Mouse (Mus musculus) megakaryocyte progenitor cell, adult 5-6 weeks (primary cell): ENCODE results near the gene Ucn2. TPM values are rescaled to one million over a fixed set of nuclear protein-coding genes. Genes with fewer than 3 reads are reported as not detected.

ENCODE experiments used
- ATAC-seq: replicated peaks from 2 replicates; pipeline ENCODE4 v1.8.0; 2016; ENCODE audit warnings: mild to moderate bottlenecking, moderate TSS enrichment, inconsistent platforms; ENCODE audit not compliant: poor library complexity
- total RNA-seq, 2 experiments: library from RNA; stranded (forward) in 1 of 2; stranded (reverse) in 1 of 2; fragments of 157-497, 149-512 nt in 1 of 2; fragments of 200-1000 nt in 1 of 2; gene quantifications; 2 replicates each; pipeline versions ENCODE4 v1.2.3 to v1.2.4; 2015 to 2017

The Ucn2 gene
- total RNA-seq, 2 experiments from 2014 or later, result not detected

GRCm38 (mm10) chr9:109028421-109028820 is 42.6 kb downstream of the Ucn2 start:
- ATAC-seq, result no peak

- no peak for ATAC-seq
These were observed 43.1 kb downstream of the Ucn2 start for GRCm38 (mm10) chr9:109028919-109029318.

GRCm38 (mm10) chr9:109030312-109030711 is 44.5 kb downstream of the Ucn2 start:
- ATAC-seq, result no peak

GRCm38 (mm10) chr9:109031001-109031400 is 45.2 kb downstream of the Ucn2 start:
- ATAC-seq, result no peak

GRCm38 (mm10) chr9:109031686-109032085 is 45.9 kb downstream of the Ucn2 start:
- no peak for ATAC-seq

- peak; percentile 83 for ATAC-seq
These were observed 46.6 kb downstream of the Ucn2 start for GRCm38 (mm10) chr9:109032435-109032834.

Other genes starting within 250 kb of the Ucn2 start
- gene Ip6k2, start 202.2 kb upstream of the Ucn2 start, total RNA-seq (2015), result 12.9 and 21.1 TPM in 2 replicates
- 40.9 and 50.6 TPM in 2 replicates for gene Ip6k2, start 202.2 kb upstream of the Ucn2 start, total RNA-seq (2017)
- gene Nckipsd, start 177.6 kb upstream of the Ucn2 start, total RNA-seq (2015), result 8.4 and 8.7 TPM in 2 replicates
- gene Nckipsd, start 177.6 kb upstream of the Ucn2 start, total RNA-seq (2017), result 5.0 and 5.5 TPM in 2 replicates
- gene Celsr3, start 159.7 kb upstream of the Ucn2 start, total RNA-seq (2015), result 4.5 and 5.4 TPM in 2 replicates
- gene Celsr3, start 159.7 kb upstream of the Ucn2 start, total RNA-seq (2017), result 1.5 and 2.5 TPM in 2 replicates
- 7.2 and 11.7 TPM in 2 replicates for gene Slc26a6, start 132.7 kb upstream of the Ucn2 start, total RNA-seq (2015)
- 3.0 and 4.7 TPM in 2 replicates for gene Slc26a6, start 132.7 kb upstream of the Ucn2 start, total RNA-seq (2017)
- 0.35 TPM in 1 of 2 replicates, not detected in the other for gene Tmem89, start 71.4 kb upstream of the Ucn2 start, total RNA-seq (2015)
- gene Tmem89, start 71.4 kb upstream of the Ucn2 start, total RNA-seq (2017), result 0.08 TPM in 1 of 2 replicates, not detected in the other
- 144 and 157 TPM in 2 replicates for gene Uqcrc1, start 49.4 kb upstream of the Ucn2 start, total RNA-seq (2015)
- 256 and 338 TPM in 2 replicates for gene Uqcrc1, start 49.4 kb upstream of the Ucn2 start, total RNA-seq (2017)
- gene Col7a1, start 32.4 kb upstream of the Ucn2 start, total RNA-seq (2015), result 0.02 and 0.12 TPM in 2 replicates
- gene Col7a1, start 32.4 kb upstream of the Ucn2 start, total RNA-seq (2017), result 0.12 and 1.3 TPM in 2 replicates
- gene Pfkfb4, start 5.8 kb downstream of the Ucn2 start, total RNA-seq (2015), result 3.9 and 5.9 TPM in 2 replicates
- gene Pfkfb4, start 5.8 kb downstream of the Ucn2 start, total RNA-seq (2017), result 12.8 and 13.5 TPM in 2 replicates
- gene Shisa5, start 52.6 kb downstream of the Ucn2 start, total RNA-seq (2015), result 19.7 and 20.5 TPM in 2 replicates
- 74.8 and 94.4 TPM in 2 replicates for gene Shisa5, start 52.6 kb downstream of the Ucn2 start, total RNA-seq (2017)
- gene Trex1, start 73.7 kb downstream of the Ucn2 start, total RNA-seq (2015), result 22.4 and 24.1 TPM in 2 replicates
- gene Trex1, start 73.7 kb downstream of the Ucn2 start, total RNA-seq (2017), result 12.3 and 15.6 TPM in 2 replicates
- 13.3 and 17.6 TPM in 2 replicates for gene Atrip, start 88.1 kb downstream of the Ucn2 start, total RNA-seq (2015)
- 15.3 and 20.1 TPM in 2 replicates for gene Atrip, start 88.1 kb downstream of the Ucn2 start, total RNA-seq (2017)
- gene Ccdc51, start 96.5 kb downstream of the Ucn2 start, total RNA-seq (2015), result 5.8 and 8.6 TPM in 2 replicates
- gene Ccdc51, start 96.5 kb downstream of the Ucn2 start, total RNA-seq (2017), result 14.6 and 15.2 TPM in 2 replicates
- gene Tma7, start 96.6 kb downstream of the Ucn2 start, total RNA-seq (2015), result 411 and 433 TPM in 2 replicates
- gene Tma7, start 96.6 kb downstream of the Ucn2 start, total RNA-seq (2017), result 121 and 130 TPM in 2 replicates
- not detected in 2 replicates for gene Plxnb1, start 109.4 kb downstream of the Ucn2 start, total RNA-seq (2015)
- gene Plxnb1, start 109.4 kb downstream of the Ucn2 start, total RNA-seq (2017), result not detected in 2 replicates
- not detected in 2 replicates for gene Fbxw21, start 176.0 kb downstream of the Ucn2 start, total RNA-seq (2015)
- gene Fbxw21, start 176.0 kb downstream of the Ucn2 start, total RNA-seq (2017), result not detected in 2 replicates
- not detected in 2 replicates for gene Fbxw13, start 210.0 kb downstream of the Ucn2 start, total RNA-seq (2015)
- not detected in 2 replicates for gene Fbxw13, start 210.0 kb downstream of the Ucn2 start, total RNA-seq (2017)
- not detected in 2 replicates for gene Fbxw20, start 248.7 kb downstream of the Ucn2 start, total RNA-seq (2015)
- not detected in 2 replicates for gene Fbxw20, start 248.7 kb downstream of the Ucn2 start, total RNA-seq (2017)